Mouse (Mus musculus): ENCODE results near the gene Mettl21a.

GRCm38 (mm10) chr1:64649362-64650124, 32.5 kb upstream of the Mettl21a start:
- TF ChIP-seq GATA1 (IDR thresholded peaks at IDR 0.05; ENCODE audit: low read length): no peak
- TF ChIP-seq TAL1 (IDR thresholded peaks at IDR 0.05; ENCODE audit: low read length): no peak

Measured in erythroblast, embryonic 14.5 days (primary cell).